Mouse (Mus musculus) MEL (cell line): ENCODE results near the gene Urad.

Experiments
- CTCF ChIP-seq, 3 experiments: IDR thresholded peaks in 2 of 3; conservative IDR thresholded peaks in 1 of 3; 2 replicates each; pipeline ENCODE4 v1.5.1; 2011 to 2012; ENCODE audit warnings: low read length in 3 of 3, low read depth in 2 of 3, mild to moderate bottlenecking in 2 of 3, improper control_type of control experiment in 1 of 3, inconsistent platforms in 1 of 3, mixed read lengths in 1 of 3, moderate library complexity in 1 of 3; ENCODE audit not compliant: control insufficient read depth in 1 of 3, insufficient read depth in 1 of 3, poor library complexity in 1 of 3, severe bottlenecking in 1 of 3
- GATA1 ChIP-seq: IDR thresholded peaks from 2 replicates; pipeline ENCODE4 v1.6.1; 2011; ENCODE audit warnings: low read depth, low read length, improper control_type of control experiment
- MYC ChIP-seq: IDR thresholded peaks from 2 replicates; pipeline ENCODE4 v1.6.1; 2011; ENCODE audit warnings: low read depth, mild to moderate bottlenecking, low read length, improper control_type of control experiment, moderate library complexity

DNA sequence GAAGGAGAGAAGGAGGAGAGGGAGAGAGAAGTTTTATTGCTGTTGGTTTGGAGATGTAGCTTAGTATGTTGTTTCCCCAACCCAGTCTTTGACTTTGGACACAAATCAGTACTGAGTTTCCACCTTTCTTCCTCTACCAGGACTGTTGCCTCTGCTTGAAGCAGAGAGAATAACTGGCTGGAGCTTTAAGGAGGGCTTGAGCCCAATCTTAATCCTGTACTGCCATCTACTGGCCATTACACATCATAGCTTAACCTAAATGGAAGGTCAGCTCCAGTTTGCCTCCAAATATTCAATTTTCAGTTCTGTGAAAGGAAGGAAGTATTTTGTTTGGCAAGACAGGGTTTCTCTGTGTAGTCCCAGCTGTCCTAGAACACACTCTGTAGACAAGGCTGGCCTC is 2.6 kb downstream of the Urad start:
- TF ChIP-seq GATA1 (no peak), CTCF (IDR thresholded peaks at IDR 0.05 in 2 of 3, conservative IDR thresholded peaks at IDR 0.05 in 1 of 3; ENCODE audit: control insufficient read depth in 1 of 3, insufficient read depth in 1 of 3, low read depth in 2 of 3, low read length in 3 of 3, poor library complexity in 1 of 3, severe bottlenecking in 1 of 3) (peak in 2 of 3 experiments; percentile 66 to 78; a peak in 5 of 6 replicates), MYC (no peak)
